Mouse (Mus musculus) urinary bladder, postnatal 25 days (tissue): Measurements from ENCODE around the gene Csrnp3.
"Not testable (repeated sequence)": the region's sequence is repeated elsewhere in the genome, so short reads cannot be mapped to it uniquely, and the experiment has no call there.

Experiments
- DNase-seq: peaks from one replicate; pipeline ENCODE4 v3.0.0; 2022; ENCODE audit warnings: low spot score

Gene Csrnp3

DNA sequence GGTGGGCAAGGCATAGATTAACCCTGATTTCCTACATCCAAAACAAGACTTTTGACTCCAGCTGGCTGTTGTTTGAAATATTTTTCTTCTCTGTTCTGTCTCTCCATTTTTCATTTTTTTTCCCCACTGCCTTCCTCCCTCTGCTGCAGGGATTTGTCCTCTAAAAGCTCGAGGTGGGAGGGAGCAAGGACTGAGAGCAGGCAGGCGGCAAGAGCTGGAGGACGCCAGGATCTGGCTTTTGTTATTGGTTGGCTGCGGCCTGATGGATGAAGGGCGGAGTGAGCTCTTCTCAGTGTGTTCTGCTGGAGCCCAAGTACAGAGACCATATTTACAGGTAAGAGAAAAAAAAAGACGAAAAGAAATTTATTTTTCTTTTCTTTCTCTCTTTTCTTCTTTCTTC, at the start of gene Csrnp3:
Csrnp3 (plus strand) TSS at position 217 of the 400 bp plus-strand sequence.
- no peak for DNase-seq

- DNase-seq = no peak
Observed at GRCm38 (mm10) chr2:65801054-65801709, 44.4 kb upstream of the Csrnp3 start.

DNA sequence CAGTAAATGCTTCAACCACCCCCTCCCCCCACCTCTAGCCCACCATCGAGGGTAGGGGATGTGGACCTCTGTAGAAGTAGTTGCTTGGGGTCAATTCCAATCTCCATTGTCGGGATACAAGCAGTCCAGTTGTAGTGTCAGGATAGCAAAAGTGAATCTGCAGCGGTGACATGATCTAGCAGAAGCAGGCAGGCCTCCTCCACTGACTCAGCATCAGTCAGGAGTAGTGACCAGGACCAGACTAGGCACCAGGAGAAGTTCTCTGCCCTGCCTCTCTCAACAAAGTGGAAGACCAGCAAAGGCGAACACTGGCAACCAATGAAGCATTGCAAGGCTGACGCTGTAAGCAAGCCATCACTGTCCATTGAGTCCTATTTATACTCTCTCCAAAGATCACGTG, 39.0 kb upstream of the Csrnp3 start:
- DNase-seq = no peak

DNA sequence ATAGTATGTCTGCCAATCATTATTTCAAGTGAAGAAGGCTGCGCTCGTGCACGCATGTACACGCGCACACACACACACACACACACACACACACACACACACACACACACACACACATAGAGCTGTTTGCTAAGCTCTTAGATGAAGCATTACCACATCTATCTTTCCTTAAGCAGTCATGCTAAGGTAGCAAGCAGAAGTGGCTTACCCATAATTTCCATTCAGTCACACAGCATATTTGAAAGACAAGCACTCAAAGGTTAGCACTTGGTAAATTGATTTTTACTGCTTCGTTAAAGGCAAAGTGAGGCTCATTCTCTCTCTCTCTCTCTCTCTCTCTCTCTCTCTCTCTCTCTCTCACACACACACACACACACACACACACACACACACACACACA, 34.4 kb upstream of the Csrnp3 start:
- DNase-seq = not testable (repeated sequence)

GRCm38 (mm10) chr2:65818080-65818796, 27.3 kb upstream of the Csrnp3 start:
- DNase-seq = peak; percentile 3

GRCm38 (mm10) chr2:65820114-65820769, 25.3 kb upstream of the Csrnp3 start:
- no peak for DNase-seq

DNA sequence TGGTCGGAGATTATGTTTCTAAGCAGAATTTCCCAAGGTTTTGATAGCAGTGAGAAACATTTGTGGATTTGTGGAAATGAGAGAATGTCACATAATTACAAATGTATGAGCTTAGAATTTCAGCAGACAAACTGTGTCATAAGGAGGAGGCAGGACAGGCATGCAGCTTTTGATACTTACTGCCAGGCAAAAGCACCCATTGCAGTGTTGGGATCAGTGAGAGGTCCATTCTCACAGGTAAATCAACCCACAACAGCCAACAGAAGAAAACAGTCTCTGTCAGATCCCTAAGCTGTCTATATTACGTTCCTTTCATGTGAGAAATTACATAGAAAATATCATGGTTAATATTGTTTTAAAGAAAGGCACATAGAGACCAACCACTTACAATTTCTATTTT, 19.3 kb upstream of the Csrnp3 start:
- no peak for DNase-seq

DNA sequence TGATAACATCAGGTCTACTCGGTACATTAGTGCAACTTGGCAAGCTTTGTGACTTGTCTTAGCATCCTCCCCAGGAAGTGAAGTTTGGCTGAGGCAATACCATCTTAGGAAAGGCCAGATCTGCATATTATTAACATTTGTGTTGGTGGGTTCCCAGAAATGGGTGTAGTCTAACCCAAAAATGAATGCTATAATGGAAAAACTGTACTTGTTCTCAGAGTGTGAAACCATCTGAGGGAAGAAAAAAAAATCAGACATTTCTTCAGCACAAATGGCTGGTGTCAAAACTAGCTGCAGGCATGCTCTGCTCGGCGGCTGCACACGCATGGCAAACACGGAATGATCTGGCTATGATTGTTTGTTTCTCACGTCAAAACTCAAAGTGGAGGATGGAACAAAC, 18.8 kb upstream of the Csrnp3 start:
- no peak for DNase-seq

DNA sequence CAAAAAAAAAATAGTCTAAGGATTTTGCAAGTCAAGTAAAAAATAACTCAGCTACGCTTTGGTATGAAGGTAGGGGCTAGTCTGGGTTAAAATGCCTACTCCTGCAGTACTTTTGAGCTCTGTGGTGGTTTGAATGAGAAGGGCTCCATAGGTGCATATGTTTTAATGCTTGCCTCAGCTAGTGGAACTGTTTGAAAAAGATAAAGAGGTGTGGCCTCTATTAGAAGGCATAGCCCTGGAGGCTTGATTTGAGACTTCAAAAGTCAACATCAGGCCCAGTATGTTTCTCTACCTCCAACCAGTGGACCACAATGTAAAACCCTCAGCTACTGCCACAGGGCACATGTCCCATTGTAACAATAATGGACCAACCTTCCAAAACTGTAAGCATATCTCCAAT, 16.9 kb upstream of the Csrnp3 start:
- no peak for DNase-seq

DNA sequence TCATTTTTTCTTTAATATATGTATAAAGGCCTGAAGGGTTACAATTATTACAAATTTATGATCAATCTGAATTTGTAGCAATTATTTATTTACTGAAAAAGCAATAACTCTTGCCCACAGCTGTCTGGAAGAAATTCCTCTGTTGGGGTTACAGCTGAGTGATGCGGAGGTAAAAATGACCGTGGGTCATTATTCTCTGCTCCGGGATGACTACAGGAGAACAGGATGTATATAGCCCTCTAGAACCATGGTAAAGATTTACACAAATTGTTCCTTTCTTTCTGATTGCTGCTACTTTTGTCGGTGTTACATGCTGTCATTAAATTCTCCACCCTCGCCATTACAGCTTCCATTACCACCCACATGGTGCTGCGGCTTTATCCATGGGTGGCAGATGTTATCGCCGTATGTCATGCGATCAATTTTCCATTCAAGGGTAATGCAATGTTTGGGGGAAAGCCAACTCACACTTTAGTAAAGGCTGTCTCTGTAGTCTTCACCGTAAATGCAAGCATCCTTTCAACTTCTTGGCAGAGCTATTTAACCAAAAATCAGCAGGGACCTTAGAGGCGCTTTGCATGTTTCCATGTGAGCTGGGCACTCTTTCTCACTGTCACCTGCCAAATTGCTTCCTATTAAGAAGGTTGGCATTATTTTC, 12.7 kb upstream of the Csrnp3 start:
- DNase-seq = no peak

DNA sequence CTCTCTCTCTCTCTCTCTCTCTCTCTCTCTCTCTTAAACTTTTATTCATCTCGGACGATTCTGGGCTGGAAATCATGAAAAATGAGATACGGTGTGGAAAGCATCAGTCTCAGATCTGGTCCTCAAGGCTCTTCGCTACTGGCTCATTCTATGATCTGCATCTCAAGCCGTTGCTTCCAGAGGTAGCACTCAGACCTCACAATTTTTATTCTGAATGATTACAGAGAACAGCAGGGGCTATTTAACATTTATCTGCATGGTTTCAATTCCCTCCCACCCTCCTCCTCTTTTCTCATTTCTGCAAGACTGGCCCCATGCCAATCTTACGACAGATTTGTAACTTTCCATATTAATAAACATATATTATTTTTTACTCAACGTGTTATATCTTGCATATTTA, 12.1 kb upstream of the Csrnp3 start:
- no peak for DNase-seq

GRCm38 (mm10) chr2:65841606-65842005, 4.0 kb upstream of the Csrnp3 start:
- DNase-seq = no peak

DNA sequence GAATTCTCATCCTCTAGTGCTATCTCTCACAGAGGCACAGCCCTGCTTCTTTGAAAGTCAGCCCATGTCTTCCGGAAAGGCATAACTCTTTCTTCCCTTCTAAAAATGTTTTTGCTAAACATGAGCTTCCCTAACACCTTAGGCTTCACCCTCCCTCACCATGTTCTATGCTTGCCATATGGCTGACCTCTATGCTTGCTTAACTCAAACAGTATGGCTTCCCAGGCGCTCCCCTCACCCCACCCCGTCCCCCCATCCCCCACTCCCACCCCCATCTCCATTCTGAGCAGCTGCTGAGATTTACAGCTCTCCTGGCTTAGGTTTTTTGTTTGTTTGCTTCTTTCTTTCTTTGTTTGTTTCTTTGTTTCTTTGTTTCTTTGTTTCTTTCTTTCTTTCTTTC, 3.2 kb upstream of the Csrnp3 start:
- no peak for DNase-seq

GRCm38 (mm10) chr2:65846000-65846755, 611 bp downstream of the Csrnp3 start:
- no peak for DNase-seq

DNA sequence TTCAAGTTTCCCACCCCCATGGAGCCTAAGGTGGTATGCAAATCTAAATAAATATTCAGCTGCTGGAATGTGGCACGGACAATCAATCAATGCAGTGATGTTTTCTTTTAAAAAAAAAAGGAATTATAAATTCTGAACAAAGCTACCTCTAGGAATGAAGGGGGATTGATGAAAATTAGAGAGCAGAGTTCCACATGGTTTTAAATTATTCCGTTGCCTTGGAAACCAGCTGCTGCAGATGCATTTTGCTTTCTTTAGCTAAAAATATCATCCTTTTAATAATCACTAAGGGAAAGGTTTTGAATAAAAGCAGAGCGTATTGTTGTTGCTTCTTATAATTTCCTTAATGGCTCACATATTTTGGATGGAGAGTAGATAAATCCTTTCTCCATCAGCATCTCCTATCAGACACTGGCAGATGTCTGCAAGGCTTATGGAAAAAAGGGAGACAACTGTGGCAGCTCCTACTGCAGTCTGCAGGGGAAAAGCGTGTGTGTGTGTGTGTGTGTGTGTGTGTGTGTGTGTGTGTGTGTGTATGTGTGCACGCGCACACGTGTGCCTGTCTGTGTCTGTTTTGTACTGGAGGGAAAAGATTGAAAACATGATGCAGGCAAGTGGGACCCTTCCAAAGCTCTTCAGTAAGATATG, 2.0 kb downstream of the Csrnp3 start:
- no peak for DNase-seq

GRCm38 (mm10) chr2:65848706-65849105, 3.1 kb downstream of the Csrnp3 start:
- no peak for DNase-seq

DNA sequence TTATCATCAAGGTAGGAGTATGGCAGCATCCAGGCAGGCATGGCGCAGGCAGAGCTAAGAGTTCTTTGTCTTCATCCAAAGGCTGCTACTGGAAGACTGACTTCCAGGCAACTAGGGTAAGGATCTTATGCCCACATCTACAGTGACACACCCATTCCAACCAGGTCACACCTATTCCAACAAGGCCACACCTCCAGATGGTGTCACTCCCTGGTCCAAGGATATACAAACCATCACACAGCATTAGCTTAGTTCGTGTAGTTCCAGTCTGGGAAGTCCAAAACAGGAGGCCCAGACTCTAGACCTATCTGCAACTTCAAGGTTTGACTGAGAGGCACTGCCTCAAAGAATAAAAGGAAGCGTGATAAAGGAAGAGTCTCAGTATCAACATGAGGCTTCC, 4.7 kb downstream of the Csrnp3 start:
- not testable (repeated sequence) for DNase-seq

- DNase-seq = no peak
Observed at GRCm38 (mm10) chr2:65856791-65857190, 11.2 kb downstream of the Csrnp3 start.

DNA sequence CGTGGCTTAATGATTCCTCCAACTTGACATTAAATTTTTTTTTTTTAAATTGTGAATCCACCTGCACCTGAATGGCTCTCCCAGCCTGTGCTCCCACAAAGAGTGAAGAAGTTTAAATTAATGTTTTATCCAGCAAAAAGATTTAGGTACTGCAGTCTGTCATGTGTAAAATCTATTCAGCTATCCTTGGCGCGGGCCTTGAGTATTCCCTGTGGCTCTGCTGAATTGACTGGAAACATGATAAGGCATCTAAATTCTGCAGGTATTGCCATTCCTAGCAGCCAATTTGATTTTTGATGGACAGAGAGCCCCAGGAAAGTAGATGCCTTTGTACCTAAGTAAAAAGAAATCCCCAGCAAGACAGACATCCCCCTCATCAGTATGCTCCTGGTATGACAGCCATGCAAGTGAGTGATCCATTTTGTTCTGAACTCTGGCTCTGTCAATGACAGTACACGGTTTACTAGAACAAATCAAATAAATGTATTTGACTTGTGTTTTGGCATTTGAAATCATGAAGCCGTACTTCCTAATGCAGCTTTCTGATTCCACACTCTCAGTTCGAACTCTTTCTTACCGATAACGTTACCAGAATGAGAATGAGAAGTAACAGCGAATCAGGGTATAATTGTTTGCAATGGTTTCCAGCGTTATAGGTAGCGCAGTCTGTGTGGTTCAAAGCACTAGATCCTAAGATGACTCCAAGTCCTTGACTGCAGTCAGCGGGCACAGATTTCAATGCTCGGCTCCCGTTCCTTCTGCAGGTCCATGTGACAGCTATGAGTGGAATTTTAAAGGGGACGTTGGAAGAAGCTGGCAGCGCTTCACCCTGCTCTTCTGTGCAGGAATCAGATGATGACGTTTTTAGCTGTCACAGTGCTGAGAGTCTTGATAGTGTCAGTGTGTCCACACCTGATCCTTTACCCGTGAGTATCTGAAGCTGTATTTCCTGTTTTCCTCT, 14.5 kb downstream of the Csrnp3 start:
- DNase-seq = no peak

GRCm38 (mm10) chr2:65864778-65865339, 19.3 kb downstream of the Csrnp3 start:
- no peak for DNase-seq
